ENCODE assay signal across 14 mouse cellular contexts in the genomic region with DNA sequence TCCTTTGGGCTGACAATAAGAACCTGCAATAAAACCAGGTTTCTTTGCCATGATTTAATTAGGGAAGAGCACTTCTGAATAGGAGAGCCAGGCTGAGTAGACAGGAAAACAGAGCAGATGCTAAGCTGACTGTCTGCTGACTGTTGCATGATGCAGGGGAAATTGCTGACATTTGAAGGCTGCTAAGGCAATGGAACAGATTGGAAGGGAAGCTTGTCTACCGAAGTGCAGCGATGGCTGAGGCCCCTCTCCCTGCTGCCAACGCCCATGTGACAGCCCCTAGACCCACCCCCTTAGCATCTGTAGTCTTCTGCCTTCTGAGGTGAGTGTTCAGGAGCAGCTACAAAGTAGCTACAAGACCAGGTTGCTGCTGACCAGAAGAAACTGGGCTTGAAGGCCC. TPM values are rescaled to one million over a fixed set of nuclear protein-coding genes. Genes with fewer than 3 reads are reported as not detected.
A peak's percentile ranks its signal among the peaks of the same experiment; 100 is the strongest.
DNase-seq lines count a peak whose midpoint lies in the region; ATAC-seq and TF ChIP-seq lines count a peak whose summit lies in the region.
"Had no signal": no experiment of that assay in that cellular context is flagged by ENCODE, and none has a peak within 500 bp of the region (broad histone marks: within the 10 kb centered on the region; RNA-seq: fewer than 3 reads in every experiment).

No protein-coding gene starts in this region.

- 0 out of 2 replicates have a peak overlapping the region, but pooled peaks have one; percentile 0 for H3K27ac ChIP-seq in forebrain, embryonic 13.5 days
- no peak overlapping the region for H3K27ac ChIP-seq in forebrain, embryonic 10.5 days
- H3K27ac ChIP-seq in hindbrain, embryonic 11.5 days (ENCODE audit: low read depth, low read length) = no peak overlapping the region

- TF ChIP-seq POLR2A in brain, embryonic 14.5 days (IDR thresholded peaks at IDR 0.05; ENCODE audit: borderline replicate concordance, extremely low read depth, insufficient read depth, insufficient read length, poor library complexity, severe bottlenecking) = no peak

- H3K9ac ChIP-seq in forebrain, embryonic 13.5 days = no peak overlapping the region
- H3K9ac ChIP-seq in hindbrain, embryonic 11.5 days (ENCODE audit: low read depth, low read length) = no peak overlapping the region
- H3K9ac ChIP-seq: embryonic facial prominence, embryonic 15.5 days; lung, embryonic 14.5 days had no signal

- no peak for ATAC-seq in forebrain, embryonic 13.5 days
- no peak for ATAC-seq in hindbrain, embryonic 11.5 days (ENCODE audit: low FRiP score)

- no peak overlapping the region for H3K4me2 ChIP-seq in forebrain, embryonic 13.5 days
- no peak overlapping the region for H3K4me2 ChIP-seq in hindbrain, embryonic 11.5 days (replicated peaks; ENCODE audit: low read depth, low read length)
- H3K4me2 ChIP-seq: embryonic facial prominence, embryonic 15.5 days; lung, embryonic 14.5 days had no signal

- H3K9me3 ChIP-seq in forebrain, embryonic 13.5 days (replicated peaks) = no peaks in the 10 kb centered on the region
- no peaks in the 10 kb centered on the region for H3K9me3 ChIP-seq in forebrain, embryonic 10.5 days
- H3K9me3 ChIP-seq in hindbrain, embryonic 11.5 days (ENCODE audit: control insufficient read depth, low read length) = no peaks in the 10 kb centered on the region
- H3K9me3 ChIP-seq: embryonic facial prominence, embryonic 15.5 days had no signal

- no peak overlapping the region for H3K4me3 ChIP-seq in forebrain, embryonic 13.5 days
- no peak overlapping the region for H3K4me3 ChIP-seq in forebrain, embryonic 10.5 days
- H3K4me3 ChIP-seq in hindbrain, embryonic 11.5 days (ENCODE audit: low read depth, low read length) = no peak overlapping the region
- H3K4me3 ChIP-seq: embryonic facial prominence, embryonic 15.5 days had no signal

- TF ChIP-seq CTCF in brain, embryonic 14.5 days (IDR thresholded peaks at IDR 0.05; ENCODE audit: borderline replicate concordance, extremely low read depth, insufficient read depth, insufficient read length) = no peak

- H3K27me3 ChIP-seq in forebrain, embryonic 13.5 days = no peaks in the 10 kb centered on the region
- H3K27me3 ChIP-seq in forebrain, embryonic 10.5 days (ENCODE audit: poor library complexity, severe bottlenecking) = no peaks in the 10 kb centered on the region
- H3K27me3 ChIP-seq in hindbrain, embryonic 11.5 days (ENCODE audit: control insufficient read depth, insufficient read depth, low read length) = no peaks in the 10 kb centered on the region
- H3K27me3 ChIP-seq: embryonic facial prominence, embryonic 15.5 days had no signal

- DNase-seq in forebrain, embryonic 10.5 days (ENCODE audit: extremely low spot score, low spot score) = no peak
- DNase-seq in layer of hippocampus, adult 11-12 months (ENCODE audit: low spot score) = peak; percentile 47
- DNase-seq in layer of hippocampus, adult 9-10 months (ENCODE audit: low spot score) = no peak
- DNase-seq in brain, embryonic 14.5 days (ENCODE audit: low read depth) = peak; percentile 65
- DNase-seq in layer of hippocampus, adult 8-10 months (ENCODE audit: low spot score in 2 of 2) = peak; percentile 53 to 63
- no peak for DNase-seq in ovary, postnatal 10 days (ENCODE audit: low spot score)
- no peak for DNase-seq in hindbrain, embryonic 11.5 days (ENCODE audit: low spot score)
- DNase-seq: adrenal gland, postnatal 25 days; cerebellum, adult 11 months had no signal

- H3K4me1 ChIP-seq in forebrain, embryonic 13.5 days = peaks cover 7% of the 10 kb centered on the region
- peaks cover 18% of the 10 kb centered on the region for H3K4me1 ChIP-seq in forebrain, embryonic 10.5 days
- no peaks in the 10 kb centered on the region for H3K4me1 ChIP-seq in hindbrain, embryonic 11.5 days (replicated peaks; ENCODE audit: control insufficient read depth, insufficient read depth, low read length)

- H3K36me3 ChIP-seq in forebrain, embryonic 13.5 days (ENCODE audit: poor library complexity, severe bottlenecking) = peaks cover 56% of the 10 kb centered on the region
- peaks cover 97% of the 10 kb centered on the region for H3K36me3 ChIP-seq in forebrain, embryonic 10.5 days (replicated peaks)
- 0 out of 2 replicates have a peak, but pooled peaks cover 3% of the 10 kb centered on the region for H3K36me3 ChIP-seq in hindbrain, embryonic 11.5 days (ENCODE audit: control insufficient read depth, insufficient read depth, low read length)

- 76% methylated on average over 3 of the region's 3 CpGs for WGBS in forebrain, embryonic 13.5 days
- 91% methylated on average over 3 of the region's 3 CpGs for WGBS in forebrain, embryonic 10.5 days
- WGBS in hindbrain, embryonic 11.5 days = 78% methylated on average over 3 of the region's 3 CpGs

RNA-seq across cellular contexts. Expression of gene Btbd16, which starts 47.7 kb away (rescaled TPM):
- polyA plus RNA-seq in forebrain, embryonic 13.5 days (2015; fragmentation: Nextera tagmentation; extraction: Ambion mirVana) = not detected in 2 replicates
- polyA plus RNA-seq in forebrain, embryonic 10.5 days (2016; fragmentation: Nextera tagmentation; extraction: Ambion mirVana) = not detected in 2 replicates
- not detected in 2 replicates for polyA plus RNA-seq in brain, embryonic 14.5 days (2012; rRNA removed)
- total RNA-seq in layer of hippocampus, adult 8-10 months (2022) = under 1 TPM; 0.33 to 0.58 (median 0.46) TPM
- polyA plus RNA-seq in hindbrain, embryonic 11.5 days (2014; fragmentation: Nextera tagmentation; extraction: Ambion mirVana) = 0.08 TPM in 1 of 2 replicates, not detected in the other
- total RNA-seq: adrenal gland, postnatal 25 days; gastrocnemius, adult 18-20 months; heart, adult 8-10 months had no signal
- polyA plus RNA-seq: embryonic facial prominence, embryonic 15.5 days; lung, embryonic 14.5 days had no signal

Comparison
In these comparisons a context has a peak if more than half of its experiments do, and no peak if none do; other contexts are left out.
1. DNase-seq: peak in layer of hippocampus, adult 11-12 months (single experiment), brain, embryonic 14.5 days (single experiment) and layer of hippocampus, adult 8-10 months (2 of 2); none in forebrain, embryonic 10.5 days (single experiment), layer of hippocampus, adult 9-10 months (single experiment), ovary, postnatal 10 days (single experiment) and hindbrain, embryonic 11.5 days (single experiment).